Mouse (Mus musculus): Measurements from ENCODE around the gene Specc1.

Gene Specc1

GRCm38 (mm10) chr11:61967034-61967433 is 10.5 kb downstream of the Specc1 start:
- DNase-seq (ENCODE audit: low read depth, low spot score): no peak

DNA sequence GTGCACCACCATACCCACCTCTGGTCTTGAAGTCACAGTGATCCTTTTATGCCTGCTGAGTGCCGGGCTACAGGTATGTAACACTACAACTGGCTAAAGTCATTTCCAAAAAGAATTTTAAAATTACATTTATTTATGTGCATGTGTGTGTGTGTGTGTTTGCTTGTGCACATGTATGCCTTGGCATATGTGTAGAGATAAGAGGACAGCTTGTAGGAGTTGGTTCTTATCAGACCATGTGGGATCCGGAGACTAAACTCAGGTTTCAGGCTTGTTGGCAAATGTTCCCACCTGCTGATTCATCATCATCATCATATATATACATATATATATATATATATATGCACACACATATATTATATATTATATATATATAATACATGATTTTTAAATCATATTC is 12.3 kb downstream of the Specc1 start:
- DNase-seq (ENCODE audit: low read depth, low spot score): no peak

DNA sequence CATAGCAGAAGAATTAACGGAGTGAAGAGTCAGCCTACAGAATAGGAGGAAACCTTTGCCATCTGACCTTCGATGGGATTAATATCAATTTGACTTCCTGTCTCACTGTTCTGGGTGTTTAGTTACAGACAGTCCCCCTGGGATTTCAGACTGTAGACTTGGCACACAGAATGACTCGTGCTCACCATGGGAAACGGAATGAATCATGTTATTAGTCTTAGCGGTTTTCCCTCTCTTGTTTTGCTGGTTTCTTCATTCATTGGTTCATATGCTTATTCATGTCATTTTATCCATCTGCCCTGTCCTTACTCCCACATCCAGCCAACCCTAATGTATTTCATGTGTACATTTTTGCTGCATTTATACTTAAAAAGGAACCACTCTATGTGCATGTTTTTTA is 14.3 kb downstream of the Specc1 start:
- DNase-seq (ENCODE audit: low read depth, low spot score): no peak

GRCm38 (mm10) chr11:61971441-61972221 is 15.1 kb downstream of the Specc1 start:
- DNase-seq (ENCODE audit: low read depth, low spot score): no peak

GRCm38 (mm10) chr11:61974106-61974707 is 17.6 kb downstream of the Specc1 start:
- no peak for DNase-seq (ENCODE audit: low read depth, low spot score)

- DNase-seq (ENCODE audit: low read depth, low spot score): no peak
Observed at GRCm38 (mm10) chr11:61975783-61976182, 19.2 kb downstream of the Specc1 start.

GRCm38 (mm10) chr11:61981285-61981684 is 24.7 kb downstream of the Specc1 start:
- DNase-seq (ENCODE audit: low read depth, low spot score): no peak

- no peak for DNase-seq (ENCODE audit: low read depth, low spot score)
Observed at GRCm38 (mm10) chr11:61982828-61983227, 26.3 kb downstream of the Specc1 start.

- no peak for DNase-seq (ENCODE audit: low read depth, low spot score)
Observed at GRCm38 (mm10) chr11:61986939-61987338, 30.4 kb downstream of the Specc1 start.

GRCm38 (mm10) chr11:61989647-61990046 is 33.1 kb downstream of the Specc1 start:
- DNase-seq (ENCODE audit: low read depth, low spot score): no peak

- DNase-seq (ENCODE audit: low read depth, low spot score): no peak
Observed at GRCm38 (mm10) chr11:61991576-61991975, 35.0 kb downstream of the Specc1 start.

DNA sequence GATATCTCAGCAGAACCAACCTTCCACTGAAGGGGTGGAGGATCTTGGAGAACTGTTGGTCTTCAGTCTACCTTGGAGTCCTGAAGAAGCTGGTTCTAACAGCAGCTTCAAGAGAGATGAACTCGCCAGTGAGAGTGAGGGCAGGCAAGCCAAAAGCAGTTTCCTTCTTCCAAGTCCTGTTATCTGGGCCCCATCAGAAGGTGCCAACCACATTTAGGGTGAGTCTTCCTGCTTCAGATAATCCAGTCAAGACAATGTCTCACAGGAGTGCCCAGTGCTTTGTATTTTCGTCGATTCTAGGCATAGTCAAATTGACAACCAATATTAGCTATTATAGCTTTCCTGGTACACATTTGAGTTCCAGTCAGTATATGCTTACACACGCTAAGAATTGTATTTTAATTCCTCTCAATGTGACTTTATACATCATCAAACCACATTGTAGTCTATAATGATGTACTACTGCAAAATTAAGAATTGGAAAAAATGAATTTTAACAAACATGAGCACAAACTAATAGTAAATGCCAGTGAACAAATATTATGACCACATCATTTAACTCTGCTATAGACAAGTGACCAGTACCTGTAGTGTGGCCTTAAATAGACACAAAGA is 36.2 kb downstream of the Specc1 start:
- DNase-seq (ENCODE audit: low read depth, low spot score): no peak

GRCm38 (mm10) chr11:61999501-61999900 is 42.9 kb downstream of the Specc1 start:
- DNase-seq (ENCODE audit: low read depth, low spot score): no peak

DNA sequence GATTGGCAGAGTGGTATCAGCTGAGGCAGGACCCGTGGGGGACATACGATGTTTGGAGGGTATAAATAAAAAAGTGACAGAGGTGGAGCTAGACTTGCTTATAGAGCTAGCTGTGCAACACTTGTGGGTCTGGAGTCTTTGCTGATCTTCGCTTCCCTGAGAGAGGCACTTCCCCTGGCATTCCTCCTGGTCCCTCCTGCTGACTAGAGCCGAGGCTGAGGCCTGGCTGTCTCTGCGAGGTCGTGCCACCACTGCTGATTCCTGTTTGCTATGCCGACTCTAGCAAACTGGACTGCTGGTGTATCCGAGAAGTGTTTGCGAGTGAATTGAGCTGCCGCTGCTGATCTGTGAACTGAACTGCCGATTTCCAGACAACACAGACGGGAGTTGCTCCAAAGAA is 43.5 kb downstream of the Specc1 start:
- no peak for DNase-seq (ENCODE audit: low read depth, low spot score)

DNA sequence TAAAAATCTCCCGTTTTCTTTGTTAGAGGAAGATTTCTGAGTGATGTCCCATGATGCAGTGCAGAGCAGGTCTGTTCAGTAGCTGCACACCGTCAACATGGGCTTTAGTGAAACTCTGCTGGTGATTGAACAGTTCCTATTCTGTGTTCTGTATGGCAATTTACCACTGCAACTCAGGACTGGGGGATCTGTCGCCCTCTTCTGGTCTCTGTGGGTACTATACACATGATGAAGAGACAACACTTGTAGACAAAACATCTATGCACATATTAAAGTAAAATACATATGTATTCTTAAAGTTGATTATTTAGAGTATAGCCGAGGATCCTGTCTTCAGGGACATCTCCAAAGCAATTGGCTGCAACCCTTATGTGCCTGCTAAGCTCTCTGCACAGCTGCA is 45.4 kb downstream of the Specc1 start:
- no peak for DNase-seq (ENCODE audit: low read depth, low spot score)

DNA sequence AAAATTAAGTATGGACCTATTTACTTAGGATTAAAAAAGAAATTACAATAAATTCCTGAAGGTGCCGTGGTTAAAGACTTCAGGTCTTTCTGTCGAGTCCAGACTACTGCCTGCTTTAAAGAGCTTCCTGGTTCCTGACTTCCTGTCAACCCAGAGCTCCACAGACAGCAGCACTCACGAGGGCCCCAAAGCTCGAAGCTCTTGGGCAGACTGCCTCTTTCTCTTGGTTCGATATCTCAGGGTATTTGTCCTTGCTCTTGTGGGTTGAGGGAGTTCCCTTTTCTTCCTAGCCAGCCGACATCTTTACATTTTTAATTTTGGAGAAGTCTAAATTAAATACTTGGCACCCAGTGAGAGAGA is 48.3 kb downstream of the Specc1 start:
- no peak for DNase-seq (ENCODE audit: low read depth, low spot score)

DNA sequence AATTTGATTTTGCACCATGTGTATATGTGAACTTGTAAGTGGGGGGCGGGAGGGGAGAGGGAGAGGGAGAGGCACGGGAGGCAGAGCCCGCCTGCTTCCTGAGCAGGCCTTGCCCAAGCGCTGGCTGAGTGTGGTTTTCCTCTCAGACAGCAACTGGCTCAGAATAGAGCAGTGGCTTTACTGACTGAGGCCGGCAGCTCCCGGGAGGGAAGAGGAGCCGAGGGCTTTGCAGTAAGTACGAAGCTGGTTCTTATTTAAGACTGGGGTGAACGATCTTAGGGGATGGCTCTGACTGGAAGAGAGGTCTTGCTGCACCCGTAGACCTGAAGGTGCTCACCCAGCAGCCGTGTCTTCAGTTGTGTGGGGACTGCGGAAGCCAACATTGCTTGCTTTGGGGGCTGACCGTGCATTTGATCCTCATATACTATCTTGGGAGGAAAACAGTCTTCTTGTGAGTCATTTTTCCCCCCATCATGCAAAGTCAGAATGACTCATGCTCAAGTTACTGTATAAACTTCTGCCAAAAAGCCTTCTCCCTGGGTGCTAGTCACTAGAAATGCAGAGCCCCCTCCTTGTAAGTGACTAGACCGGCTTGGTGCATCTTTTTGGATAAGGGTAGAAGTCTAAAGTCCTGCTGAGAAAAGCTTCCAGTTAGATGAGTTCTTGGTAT is 48.8 kb downstream of the Specc1 start:
- no peak for DNase-seq (ENCODE audit: low read depth, low spot score)

- DNase-seq (ENCODE audit: low read depth, low spot score): no peak
Observed at GRCm38 (mm10) chr11:62005911-62006260, 49.3 kb downstream of the Specc1 start.

DNA sequence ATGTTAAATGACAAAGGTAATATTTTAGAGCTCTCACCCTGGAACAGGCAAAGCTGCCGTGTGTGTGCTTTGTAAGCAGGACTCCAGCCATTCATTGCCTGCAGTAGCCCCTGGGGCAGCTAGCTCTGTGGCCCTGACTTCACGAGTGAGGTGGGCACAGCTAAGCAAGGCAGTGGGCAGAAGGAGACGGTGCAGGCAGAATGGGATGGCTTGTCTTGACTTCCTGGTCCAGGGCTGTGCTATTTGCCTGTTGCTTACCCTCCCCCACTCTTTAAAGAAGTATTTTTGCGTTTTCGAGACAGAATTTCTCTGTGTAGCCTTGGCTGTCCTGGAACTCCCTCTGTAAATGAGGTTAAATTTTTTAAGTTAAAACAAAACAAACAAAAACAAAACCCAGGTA is 50.1 kb downstream of the Specc1 start:
- DNase-seq (ENCODE audit: low read depth, low spot score): no peak

DNA sequence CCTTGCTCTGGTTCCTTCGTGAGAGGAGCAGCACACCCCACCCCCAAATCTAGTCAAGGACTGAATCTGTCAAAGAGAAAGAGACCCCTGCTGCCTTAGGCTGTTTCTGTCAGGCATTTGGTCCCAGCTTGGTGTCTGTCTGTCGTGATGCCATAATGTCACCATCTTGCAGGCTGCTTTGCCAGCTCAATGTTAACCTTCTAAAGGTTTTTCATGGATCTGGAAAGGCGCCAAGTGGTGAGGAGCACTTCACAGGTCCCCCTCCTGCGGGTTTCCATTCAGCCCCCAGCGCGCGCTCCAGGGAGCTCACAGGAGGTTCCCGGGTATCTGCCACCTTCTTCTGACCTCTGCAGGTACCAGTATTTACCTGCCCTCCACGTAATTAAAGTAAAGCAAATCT is 51.4 kb downstream of the Specc1 start:
- no peak for DNase-seq (ENCODE audit: low read depth, low spot score)

DNA sequence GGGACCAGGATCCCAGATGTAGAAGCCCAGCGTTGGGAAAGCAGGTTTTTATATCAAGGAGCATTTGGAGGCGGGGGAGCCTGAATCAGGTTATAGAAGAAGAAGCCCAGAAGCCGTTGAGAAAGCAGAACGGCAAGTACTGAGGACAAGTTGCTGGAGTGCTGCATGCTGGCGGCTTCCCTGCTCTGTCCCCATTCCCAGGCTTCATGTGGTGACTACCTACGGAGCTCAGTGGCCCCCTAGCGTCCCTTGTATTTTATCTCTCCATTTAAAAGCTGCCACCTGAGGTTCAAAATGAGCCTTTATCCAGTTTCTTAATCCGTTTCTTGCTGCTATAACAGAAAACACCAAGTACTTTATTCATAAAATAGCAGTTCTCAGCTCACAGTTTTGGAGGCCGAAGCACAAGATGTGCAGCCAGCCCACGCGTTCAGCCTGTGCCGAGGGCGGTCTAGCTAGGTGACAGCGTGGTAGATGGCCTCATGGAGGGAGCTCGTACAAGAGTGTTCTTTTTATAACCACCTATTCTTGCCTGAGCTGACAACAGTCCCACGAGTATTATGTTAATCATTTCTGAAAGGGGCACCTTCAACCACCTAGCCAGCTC is 54.2 kb downstream of the Specc1 start:
- DNase-seq (ENCODE audit: low read depth, low spot score): no peak

GRCm38 (mm10) chr11:62012039-62012438 is 55.5 kb downstream of the Specc1 start:
- DNase-seq (ENCODE audit: low read depth, low spot score): no peak

Measured in retina, postnatal 7 days (tissue).